8 mouse cellular contexts compared by ENCODE assay signal in genomic region chr2:19715564-19716238, GRCm38 (mm10). TPM values are rescaled to one million over a fixed set of nuclear protein-coding genes. Genes with fewer than 3 reads are reported as not detected.
DNase-seq lines count a peak whose midpoint lies in the region; ATAC-seq lines count a peak whose summit lies in the region.

No protein-coding gene starts in this region.

- H3K4me3 ChIP-seq in embryonic facial prominence, embryonic 10.5 days, result 0 out of 2 replicates have a peak overlapping the region, but pooled peaks have one; percentile 30
- H3K4me3 ChIP-seq in intestine, embryonic 16.5 days (ENCODE audit: low read length), result peak overlapping the region; percentile 20
- H3K4me3 ChIP-seq in midbrain, embryonic 11.5 days (ENCODE audit: low read depth, low read length), result no peak overlapping the region

- H3K27me3 ChIP-seq in embryonic facial prominence, embryonic 10.5 days (replicated peaks; ENCODE audit: low read depth, poor library complexity, severe bottlenecking), result no peaks in the 10 kb centered on the region
- no peaks in the 10 kb centered on the region for H3K27me3 ChIP-seq in intestine, embryonic 16.5 days (replicated peaks; ENCODE audit: control insufficient read depth, insufficient read depth, low read length)
- H3K27me3 ChIP-seq in midbrain, embryonic 11.5 days (ENCODE audit: control insufficient read depth, insufficient read depth, low read length), result no peaks in the 10 kb centered on the region

- H3K4me2 ChIP-seq in intestine, embryonic 16.5 days (ENCODE audit: low read depth, low read length), result peak overlapping the region; percentile 33; the same call in 1 of the 2 replicates
- peak overlapping the region; percentile 12; the same call in 1 of the 2 replicates for H3K4me2 ChIP-seq in midbrain, embryonic 11.5 days

- H3K27ac ChIP-seq in embryonic facial prominence, embryonic 10.5 days (replicated peaks), result no peak overlapping the region
- no peak overlapping the region for H3K27ac ChIP-seq in intestine, embryonic 16.5 days (ENCODE audit: low read length)
- no peak overlapping the region for H3K27ac ChIP-seq in midbrain, embryonic 11.5 days (ENCODE audit: low read depth, low read length)

- peak; percentile 99 for ATAC-seq in granulocyte monocyte progenitor cell, adult 5-6 weeks (replicated peaks; ENCODE audit: poor library complexity, severe bottlenecking)
- peak; percentile 83 for ATAC-seq in intestine, embryonic 16.5 days
- ATAC-seq in midbrain, embryonic 11.5 days (ENCODE audit: low FRiP score), result peak; percentile 90

- DNase-seq in A20 (ENCODE audit: low read depth, low spot score), result peak; percentile 77
- DNase-seq in adrenal gland, adult 8-10 months, result peak; percentile 34
- DNase-seq in embryonic facial prominence, embryonic 10.5 days (ENCODE audit: low spot score), result peak; percentile 72
- peak; percentile 40 to 50 for DNase-seq in left cerebral cortex, postnatal 36 days (ENCODE audit: low spot score in 2 of 2)
- peak; percentile 92 for DNase-seq in midbrain, embryonic 11.5 days (ENCODE audit: low spot score, missing footprints)
- DNase-seq in spleen, postnatal 10 days (ENCODE audit: low spot score in 2 of 2), result peak; percentile 22 to 73

- WGBS in embryonic facial prominence, embryonic 10.5 days, result 26% methylated on average over 11 of the region's 11 CpGs
- WGBS in intestine, embryonic 16.5 days, result 11% methylated on average over 11 of the region's 11 CpGs
- WGBS in midbrain, embryonic 11.5 days, result 33% methylated on average over 11 of the region's 11 CpGs

- no peaks in the 10 kb centered on the region for H3K4me1 ChIP-seq in embryonic facial prominence, embryonic 10.5 days
- no peaks in the 10 kb centered on the region for H3K4me1 ChIP-seq in intestine, embryonic 16.5 days (ENCODE audit: control insufficient read depth, insufficient read depth, low read length)
- H3K4me1 ChIP-seq in midbrain, embryonic 11.5 days (ENCODE audit: control insufficient read depth, insufficient read depth, low read length), result no peaks in the 10 kb centered on the region

- no peaks in the 10 kb centered on the region for H3K9me3 ChIP-seq in embryonic facial prominence, embryonic 10.5 days
- no peaks in the 10 kb centered on the region for H3K9me3 ChIP-seq in intestine, embryonic 16.5 days (ENCODE audit: control insufficient read depth, low read length)
- no peaks in the 10 kb centered on the region for H3K9me3 ChIP-seq in midbrain, embryonic 11.5 days (ENCODE audit: control insufficient read depth, low read length)

- no peaks in the 10 kb centered on the region for H3K36me3 ChIP-seq in embryonic facial prominence, embryonic 10.5 days (replicated peaks)
- no peaks in the 10 kb centered on the region for H3K36me3 ChIP-seq in intestine, embryonic 16.5 days (ENCODE audit: control insufficient read depth, insufficient read depth, low read length)
- H3K36me3 ChIP-seq in midbrain, embryonic 11.5 days (ENCODE audit: control insufficient read depth, insufficient read depth, low read length), result no peaks in the 10 kb centered on the region

- intact Hi-C loops in left cerebral cortex, postnatal 36 days (cut with DNase I), result loop anchor here (2.0 kb wide), 1 partner anchor 193 kb away; the partner anchor contains the start of gene Etl4

- H3K9ac ChIP-seq in intestine, embryonic 16.5 days (ENCODE audit: low read depth, low read length), result no peak overlapping the region
- no peak overlapping the region for H3K9ac ChIP-seq in midbrain, embryonic 11.5 days (ENCODE audit: low read length)

RNA-seq across cellular contexts. Expression of gene Otud1, which starts 58.1 kb away (rescaled TPM):
- total RNA-seq in adrenal gland, adult 8-10 months (2022), result 10 to 100 TPM in 1 of 4 experiments, 1 to 10 TPM in 3; 7.1 to 10.7 (median 8.1) TPM
- 0.26 and 0.61 TPM in 2 replicates for polyA plus RNA-seq in embryonic facial prominence, embryonic 10.5 days (2016; fragmentation: Nextera tagmentation; extraction: Ambion mirVana)
- 3.0 and 3.7 TPM in 2 replicates for total RNA-seq in granulocyte monocyte progenitor cell, adult 5-6 weeks (2014; fragmentation: Nextera tagmentation)
- total RNA-seq in granulocyte monocyte progenitor cell, adult 5-6 weeks (2017), result 5.6 and 7.0 TPM in 2 replicates
- 0.45 and 0.75 TPM in 2 replicates for polyA plus RNA-seq in intestine, embryonic 16.5 days (2015; fragmentation: Nextera tagmentation; extraction: Ambion mirVana)
- 10 to 100 TPM; 23.4 to 30.0 TPM for total RNA-seq in left cerebral cortex, postnatal 36 days (2021)
- polyA plus RNA-seq in midbrain, embryonic 11.5 days (2014; fragmentation: Nextera tagmentation; extraction: Ambion mirVana), result 0.93 and 1.4 TPM in 2 replicates

Comparison
In these comparisons a context has a peak if more than half of its experiments do, and no peak if none do; other contexts are left out.
1. DNase-seq: peak in every context shown above with its lines; median percentile 92 in midbrain, embryonic 11.5 days; 77 in A20; 72 in embryonic facial prominence, embryonic 10.5 days; 48 in spleen, postnatal 10 days; 45 in left cerebral cortex, postnatal 36 days; 34 in adrenal gland, adult 8-10 months.